Mouse (Mus musculus) embryonic facial prominence, embryonic 15.5 days (tissue): ENCODE data around the gene Fosl2. TPM values are rescaled to one million over a fixed set of nuclear protein-coding genes. Genes with fewer than 3 reads are reported as not detected.
"Not testable (repeated sequence)": the region's sequence is repeated elsewhere in the genome, so short reads cannot be mapped to it uniquely, and the experiment has no call there.

Experiments
- ATAC-seq: fragments of 200-750 bp; cut with Nextera tagmentation; 2 replicates; pipeline ENCODE4 v1.8.0; 2017; ENCODE audit warnings: low read depth, moderate TSS enrichment; ENCODE audit not compliant: insufficient number of reproducible peaks, low FRiP score, low TSS enrichment
- H3K27ac ChIP-seq: fragments of 300-500 bp; sonication (generic); replicated peaks from 2 replicates; pipeline ENCODE4 v1.5.1; 2015; ENCODE audit warnings: mild to moderate bottlenecking, inconsistent platforms
- H3K27me3 ChIP-seq: fragments of 300-500 bp; sonication (generic); 2 replicates; pipeline ENCODE4 v1.6.1; 2015; ENCODE audit warnings: inconsistent platforms
- H3K36me3 ChIP-seq: fragments of 300-500 bp; sonication (generic); 2 replicates; pipeline ENCODE4 v1.6.1; 2015; ENCODE audit warnings: mild to moderate bottlenecking, inconsistent platforms
- H3K4me1 ChIP-seq: fragments of 300-500 bp; sonication (generic); 2 replicates; pipeline ENCODE4 v1.6.1; 2015; ENCODE audit warnings: inconsistent platforms
- H3K4me2 ChIP-seq: fragments of 300-500 bp; sonication (generic); replicated peaks from 2 replicates; pipeline ENCODE4 v1.6.1; 2015; ENCODE audit warnings: mild to moderate bottlenecking, inconsistent platforms
- H3K4me3 ChIP-seq: fragments of 300-500 bp; sonication (generic); replicated peaks from 2 replicates; pipeline ENCODE4 v1.5.1; 2015; ENCODE audit warnings: mild to moderate bottlenecking, inconsistent platforms
- H3K9ac ChIP-seq: fragments of 300-500 bp; sonication (generic); 2 replicates; pipeline ENCODE4 v1.6.1; 2015; ENCODE audit warnings: inconsistent platforms
- H3K9me3 ChIP-seq: fragments of 300-500 bp; sonication (generic); replicated peaks from 2 replicates; pipeline ENCODE4 v1.6.1; 2016; ENCODE audit warnings: inconsistent platforms
- WGBS: fragments of 180-500 bp; shearing (Covaris S2); methylation state at CpG from one replicate; pipeline ENCODE4 v1.1.7; 2015; 5-methylcytosine and 5-hydroxymethylcytosine counted together
- polyA plus RNA-seq: library from polyadenylated mRNA; unstranded; fragments of >200 nt; fragmentation: Nextera tagmentation; extraction: Ambion mirVana; gene quantifications from 2 replicates; pipeline ENCODE4 v1.2.1, GENCODE M21; 2015

Gene Fosl2
- polyA plus RNA-seq, 1 experiment from 2014 or later: 12.5 TPM

- Histone ChIP-seq H3K27ac (no peak overlapping the region), H3K9me3 (no peaks in the 10 kb centered on the region), H3K4me3 (no peak overlapping the region), H3K36me3 (peaks cover 85% of the 10 kb centered on the region), H3K27me3 (no peaks in the 10 kb centered on the region), H3K4me1 (peaks cover 9% of the 10 kb centered on the region; the same call in 1 of the 2 replicates), H3K4me2 (no peak overlapping the region), H3K9ac (no peak overlapping the region)
- 68% methylated on average over 28 of the region's 28 CpGs for WGBS
- peak; percentile 21; the same call in 1 of the 2 replicates for ATAC-seq
Observed at GRCm38 (mm10) chr5:32152725-32153417, 17.3 kb downstream of the Fosl2 start.

GRCm38 (mm10) chr5:32153418-32153740, 17.8 kb downstream of the Fosl2 start:
- Histone ChIP-seq H3K4me3 (no peak overlapping the region), H3K9me3 (no peaks in the 10 kb centered on the region), H3K27ac (no peak overlapping the region), H3K4me2 (no peak overlapping the region), H3K27me3 (no peaks in the 10 kb centered on the region), H3K9ac (no peak overlapping the region), H3K4me1 (peaks cover 10% of the 10 kb centered on the region), H3K36me3 (peaks cover 80% of the 10 kb centered on the region)
- no peak for ATAC-seq
- 27% methylated on average over 8 of the region's 8 CpGs for WGBS

- Histone ChIP-seq H3K36me3 (peaks cover 74% of the 10 kb centered on the region), H3K4me2 (no peak overlapping the region), H3K4me3 (no peak overlapping the region), H3K27me3 (no peaks in the 10 kb centered on the region), H3K9ac (no peak overlapping the region), H3K9me3 (no peaks in the 10 kb centered on the region), H3K27ac (no peak overlapping the region), H3K4me1 (peaks cover 12% of the 10 kb centered on the region)
- no peak for ATAC-seq
- WGBS: 71% methylated on average over 17 of the region's 17 CpGs
Observed at GRCm38 (mm10) chr5:32153791-32154490, 18.3 kb downstream of the Fosl2 start.

GRCm38 (mm10) chr5:32154931-32155688, 19.5 kb downstream of the Fosl2 start:
- Histone ChIP-seq H3K4me1 (peaks cover 12% of the 10 kb centered on the region), H3K4me3 (no peak overlapping the region), H3K9ac (no peak overlapping the region), H3K27ac (no peak overlapping the region), H3K9me3 (no peaks in the 10 kb centered on the region), H3K36me3 (peaks cover 64% of the 10 kb centered on the region), H3K27me3 (no peaks in the 10 kb centered on the region), H3K4me2 (no peak overlapping the region)
- ATAC-seq: no peak
- WGBS: 75% methylated on average over 9 of the region's 9 CpGs

- no peak overlapping the region for H3K4me3 ChIP-seq
- WGBS: 70% methylated on average over 3 of the region's 3 CpGs
Observed at GRCm38 (mm10) chr5:32155927-32156326, 20.3 kb downstream of the Fosl2 start.

GRCm38 (mm10) chr5:32163478-32164043, 28.0 kb downstream of the Fosl2 start:
- ATAC-seq: no peak
- Histone ChIP-seq H3K36me3 (no peaks in the 10 kb centered on the region), H3K27ac (no peak overlapping the region), H3K9me3 (no peaks in the 10 kb centered on the region), H3K4me1 (peaks cover under 1% of the 10 kb centered on the region; the same call in 1 of the 2 replicates), H3K9ac (no peak overlapping the region), H3K27me3 (no peaks in the 10 kb centered on the region), H3K4me2 (no peak overlapping the region), H3K4me3 (no peak overlapping the region)
- WGBS: 79% methylated on average over 3 of the region's 3 CpGs

More at GRCm38 (mm10) chr5:32155927-32156326, 20.3 kb downstream of the Fosl2 start:
- peaks cover 12% of the 10 kb centered on the region for H3K4me1 ChIP-seq
- H3K27ac ChIP-seq: no peak overlapping the region
- no peaks in the 10 kb centered on the region for H3K9me3 ChIP-seq
- no peak overlapping the region for H3K4me2 ChIP-seq
- H3K36me3 ChIP-seq: peaks cover 56% of the 10 kb centered on the region
- H3K27me3 ChIP-seq: no peaks in the 10 kb centered on the region
- no peak overlapping the region for H3K9ac ChIP-seq
- no peak for ATAC-seq

GRCm38 (mm10) chr5:32172188-32172587, 36.6 kb downstream of the Fosl2 start:
- no peak overlapping the region for H3K4me2 ChIP-seq
- no peak overlapping the region for H3K4me3 ChIP-seq
- H3K9me3 ChIP-seq: no peaks in the 10 kb centered on the region
- no peak for ATAC-seq
- no peaks in the 10 kb centered on the region for H3K27me3 ChIP-seq
- no peak overlapping the region for H3K9ac ChIP-seq
- H3K4me1 ChIP-seq: no peaks in the 10 kb centered on the region
- H3K36me3 ChIP-seq: no peaks in the 10 kb centered on the region
- no peak overlapping the region for H3K27ac ChIP-seq
- WGBS: 66% methylated on average over 2 of the region's 2 CpGs

GRCm38 (mm10) chr5:32176800-32177199, 41.2 kb downstream of the Fosl2 start:
- H3K4me1 ChIP-seq: no peaks in the 10 kb centered on the region
- H3K9ac ChIP-seq: no peak overlapping the region
- ATAC-seq: no peak
- no peaks in the 10 kb centered on the region for H3K9me3 ChIP-seq
- H3K27ac ChIP-seq: no peak overlapping the region
- no peaks in the 10 kb centered on the region for H3K36me3 ChIP-seq
- no peaks in the 10 kb centered on the region for H3K27me3 ChIP-seq
- 58% methylated on average over 2 of the region's 2 CpGs for WGBS
- H3K4me2 ChIP-seq: no peak overlapping the region
- H3K4me3 ChIP-seq: no peak overlapping the region

GRCm38 (mm10) chr5:32177737-32178136, 42.1 kb downstream of the Fosl2 start:
- H3K4me1 ChIP-seq: peaks cover 3% of the 10 kb centered on the region; the same call in 1 of the 2 replicates
- no peak overlapping the region for H3K4me3 ChIP-seq
- H3K36me3 ChIP-seq: no peaks in the 10 kb centered on the region
- H3K9me3 ChIP-seq: no peaks in the 10 kb centered on the region
- H3K27ac ChIP-seq: no peak overlapping the region
- no peaks in the 10 kb centered on the region for H3K27me3 ChIP-seq
- no peak overlapping the region for H3K9ac ChIP-seq
- WGBS: 69% methylated on average over 4 of the region's 4 CpGs
- no peak for ATAC-seq
- H3K4me2 ChIP-seq: no peak overlapping the region

- 70% methylated on average over 6 of the region's 6 CpGs for WGBS
- H3K9ac ChIP-seq, ATAC-seq, H3K27ac ChIP-seq, H3K36me3 ChIP-seq, H3K27me3 ChIP-seq, H3K4me1 ChIP-seq, H3K4me2 ChIP-seq, H3K9me3 ChIP-seq, H3K4me3 ChIP-seq: not testable (repeated sequence)
Observed at GRCm38 (mm10) chr5:32178720-32179119, 43.1 kb downstream of the Fosl2 start.
